Mouse (Mus musculus) kidney, adult 2 months (tissue): ENCODE results near the gene Cmtm6.

Experiments used
- CTCF ChIP-seq: fragments of 200-500 bp; conservative IDR thresholded peaks from 2 replicates; pipeline ENCODE4 v1.5.1; 2011; ENCODE audit warnings: low read depth, mild to moderate bottlenecking, control low read depth, low read length, moderate library complexity, mixed read lengths; ENCODE audit not compliant: insufficient read depth, insufficient read length
- POLR2A ChIP-seq: fragments of 200-500 bp; IDR thresholded peaks from one replicate; pipeline ENCODE4 v1.6.1; 2011; ENCODE audit warnings: low read depth, low read length, control low read depth

GRCm38 (mm10) chr9:114745163-114745562 lies 14.2 kb downstream of the Cmtm6 start:
- TF ChIP-seq POLR2A (no peak), CTCF (no peak)
